Mouse (Mus musculus) forebrain, embryonic 10.5 days (tissue): ENCODE measurements around the gene Plpp2. TPM values are rescaled to one million over a fixed set of nuclear protein-coding genes. Genes with fewer than 3 reads are reported as not detected.

ENCODE experiments used
- DNase-seq: peaks from one replicate; pipeline ENCODE4 v3.0.0-alpha.2; 2017; ENCODE audit warnings: low spot score; ENCODE audit errors: extremely low spot score
- H3K27ac ChIP-seq: fragments of 300-500 bp; sonication (generic); 2 replicates; pipeline ENCODE4 v1.5.1; 2016; ENCODE audit warnings: mild to moderate bottlenecking
- H3K27me3 ChIP-seq: fragments of 300-500 bp; sonication (generic); 2 replicates; pipeline ENCODE4 v1.6.1; 2016; ENCODE audit warnings: mild to moderate bottlenecking; ENCODE audit not compliant: poor library complexity, severe bottlenecking
- H3K36me3 ChIP-seq: fragments of 300-500 bp; sonication (generic); replicated peaks from 2 replicates; pipeline ENCODE4 v1.6.1; 2016; ENCODE audit warnings: mild to moderate bottlenecking, moderate library complexity
- H3K4me1 ChIP-seq: fragments of 300-500 bp; sonication (generic); 2 replicates; pipeline ENCODE4 v1.6.1; 2016
- H3K4me3 ChIP-seq: fragments of 300-500 bp; sonication (generic); 2 replicates; pipeline ENCODE4 v1.5.1; 2016; ENCODE audit warnings: mild to moderate bottlenecking, moderate library complexity
- H3K9me3 ChIP-seq: fragments of 300-500 bp; sonication (generic); 2 replicates; pipeline ENCODE4 v1.6.1; 2016; ENCODE audit warnings: mild to moderate bottlenecking, moderate library complexity
- WGBS: fragments of 180-500 bp; shearing (Covaris S2); methylation state at CpG from one replicate; pipeline ENCODE4 v1.1.7; 2016; 5-methylcytosine and 5-hydroxymethylcytosine counted together
- polyA plus RNA-seq: library from polyadenylated mRNA; unstranded; fragments of >200 nt; fragmentation: Nextera tagmentation; extraction: Ambion mirVana; gene quantifications from 2 replicates; pipeline ENCODE4 v1.2.1, GENCODE M21; 2016

Plpp2 gene
- 26.0 and 28.8 TPM in 2 replicates for polyA plus RNA-seq

GRCm38 (mm10) chr10:79533126-79533911 is at the start of gene Plpp2:
Gene Plpp2, minus strand, starts transcription at chr10:79533796.
- peaks cover 11% of the 10 kb centered on the region; the same call in 1 of the 2 replicates for H3K27me3 ChIP-seq
- peak; percentile 84 for DNase-seq
- WGBS = under 1% methylated on average over 52 of the region's 52 CpGs
- peak within 1 kb of the TSS; percentile 84 for H3K27ac ChIP-seq
- no peaks in the 10 kb centered on the region for H3K9me3 ChIP-seq
- peaks cover 27% of the 10 kb centered on the region for H3K4me1 ChIP-seq
- peaks cover 26% of the 10 kb centered on the region for H3K36me3 ChIP-seq
- peak within 1 kb of the TSS; percentile 69 for H3K4me3 ChIP-seq

- whole genome bisulfite sequencing = 88% methylated on average over 8 of the region's 8 CpGs
- no peaks in the 10 kb centered on the region; the same call in 1 of the 2 replicates for H3K9me3 ChIP-seq
- peaks cover 12% of the 10 kb centered on the region for H3K4me1 ChIP-seq
- DNase-seq = no peak
- H3K4me3 ChIP-seq = no peak overlapping the region
- no peaks in the 10 kb centered on the region for H3K36me3 ChIP-seq
- H3K27ac ChIP-seq = no peak overlapping the region
- peaks cover 18% of the 10 kb centered on the region for H3K27me3 ChIP-seq
These were observed 47.9 kb upstream of the Plpp2 start for GRCm38 (mm10) chr10:79581501-79581900.

GRCm38 (mm10) chr10:79580811-79581210 is 47.2 kb upstream of the Plpp2 start:
- DNase-seq = peak; percentile 58

GRCm38 (mm10) chr10:79580356-79580755 is 46.8 kb upstream of the Plpp2 start:
- Histone ChIP-seq H3K4me1 (peaks cover 12% of the 10 kb centered on the region), H3K4me3 (no peak overlapping the region), H3K27ac (no peak overlapping the region), H3K36me3 (no peaks in the 10 kb centered on the region), H3K27me3 (peaks cover 18% of the 10 kb centered on the region), H3K9me3 (no peaks in the 10 kb centered on the region; the same call in 1 of the 2 replicates)
- DNase-seq = no peak
- WGBS = 66% methylated on average over 7 of the region's 7 CpGs

More at GRCm38 (mm10) chr10:79580811-79581210, 47.2 kb upstream of the Plpp2 start:
- H3K4me3 ChIP-seq = no peak overlapping the region
- peaks cover 18% of the 10 kb centered on the region for H3K27me3 ChIP-seq
- no peak overlapping the region for H3K27ac ChIP-seq
- no peaks in the 10 kb centered on the region for H3K36me3 ChIP-seq
- peaks cover 12% of the 10 kb centered on the region for H3K4me1 ChIP-seq
- no peaks in the 10 kb centered on the region; the same call in 1 of the 2 replicates for H3K9me3 ChIP-seq
- WGBS = 41% methylated on average over 6 of the region's 6 CpGs

- Histone ChIP-seq H3K9me3 (no peaks in the 10 kb centered on the region; the same call in 1 of the 2 replicates), H3K4me3 (no peak overlapping the region), H3K36me3 (no peaks in the 10 kb centered on the region), H3K27ac (no peak overlapping the region), H3K27me3 (peaks cover 18% of the 10 kb centered on the region), H3K4me1 (peaks cover 12% of the 10 kb centered on the region)
- DNase-seq = no peak
- 87% methylated on average over 12 of the region's 12 CpGs for WGBS
These were observed 46.2 kb upstream of the Plpp2 start for GRCm38 (mm10) chr10:79579781-79580180.

GRCm38 (mm10) chr10:79578891-79579290 is 45.3 kb upstream of the Plpp2 start:
- Histone ChIP-seq H3K4me3 (no peak overlapping the region), H3K9me3 (no peaks in the 10 kb centered on the region; the same call in 1 of the 2 replicates), H3K4me1 (peaks cover 12% of the 10 kb centered on the region), H3K36me3 (no peaks in the 10 kb centered on the region), H3K27ac (no peak overlapping the region), H3K27me3 (peaks cover 18% of the 10 kb centered on the region)
- 78% methylated on average over 7 of the region's 7 CpGs for WGBS
- DNase-seq = no peak

GRCm38 (mm10) chr10:79578276-79578675 is 44.7 kb upstream of the Plpp2 start:
- H3K27me3 ChIP-seq = peaks cover 18% of the 10 kb centered on the region
- no peaks in the 10 kb centered on the region for H3K36me3 ChIP-seq
- no peak overlapping the region for H3K27ac ChIP-seq

GRCm38 (mm10) chr10:79577376-79577775 is 43.8 kb upstream of the Plpp2 start:
- Histone ChIP-seq H3K4me3 (no peak overlapping the region), H3K4me1 (peaks cover 12% of the 10 kb centered on the region), H3K9me3 (no peaks in the 10 kb centered on the region; the same call in 1 of the 2 replicates), H3K36me3 (no peaks in the 10 kb centered on the region), H3K27me3 (peaks cover 18% of the 10 kb centered on the region), H3K27ac (no peak overlapping the region)
- WGBS = 79% methylated on average over 4 of the region's 4 CpGs
- no peak for DNase-seq

More at GRCm38 (mm10) chr10:79578276-79578675, 44.7 kb upstream of the Plpp2 start:
- no peaks in the 10 kb centered on the region; the same call in 1 of the 2 replicates for H3K9me3 ChIP-seq
- DNase-seq = no peak
- peaks cover 12% of the 10 kb centered on the region for H3K4me1 ChIP-seq
- H3K4me3 ChIP-seq = no peak overlapping the region
- WGBS = 54% methylated on average over 9 of the region's 9 CpGs

- Histone ChIP-seq H3K4me3 (no peak overlapping the region), H3K27me3 (peaks cover 18% of the 10 kb centered on the region), H3K4me1 (peaks cover 12% of the 10 kb centered on the region), H3K36me3 (no peaks in the 10 kb centered on the region), H3K27ac (no peak overlapping the region), H3K9me3 (no peaks in the 10 kb centered on the region; the same call in 1 of the 2 replicates)
- DNase-seq = no peak
- 85% methylated on average over 6 of the region's 6 CpGs for WGBS
These were observed 42.2 kb upstream of the Plpp2 start for GRCm38 (mm10) chr10:79575754-79576153.

GRCm38 (mm10) chr10:79574796-79575195 is 41.2 kb upstream of the Plpp2 start:
- Histone ChIP-seq H3K27ac (no peak overlapping the region), H3K36me3 (no peaks in the 10 kb centered on the region), H3K27me3 (peaks cover 10% of the 10 kb centered on the region; the same call in 1 of the 2 replicates), H3K9me3 (no peaks in the 10 kb centered on the region; the same call in 1 of the 2 replicates), H3K4me3 (no peak overlapping the region), H3K4me1 (peaks cover 12% of the 10 kb centered on the region)
- 96% methylated on average over 6 of the region's 6 CpGs for WGBS
- DNase-seq = no peak

- no peak overlapping the region for H3K4me3 ChIP-seq
- H3K27me3 ChIP-seq = peaks cover 6% of the 10 kb centered on the region; the same call in 1 of the 2 replicates
- H3K9me3 ChIP-seq = no peaks in the 10 kb centered on the region; the same call in 1 of the 2 replicates
- peaks cover 12% of the 10 kb centered on the region for H3K4me1 ChIP-seq
- no peaks in the 10 kb centered on the region for H3K36me3 ChIP-seq
- no peak overlapping the region for H3K27ac ChIP-seq
- DNase-seq = no peak
- WGBS = 89% methylated on average over 8 of the region's 8 CpGs
These were observed 40.8 kb upstream of the Plpp2 start for GRCm38 (mm10) chr10:79574350-79574749.

GRCm38 (mm10) chr10:79573611-79574010 is 40.0 kb upstream of the Plpp2 start:
- H3K27me3 ChIP-seq = no peaks in the 10 kb centered on the region
- 85% methylated on average over 6 of the region's 6 CpGs for WGBS
- no peak overlapping the region for H3K4me3 ChIP-seq
- H3K36me3 ChIP-seq = no peaks in the 10 kb centered on the region
- no peak for DNase-seq
- peaks cover 7% of the 10 kb centered on the region for H3K4me1 ChIP-seq
- no peak overlapping the region for H3K27ac ChIP-seq
- H3K9me3 ChIP-seq = no peaks in the 10 kb centered on the region; the same call in 1 of the 2 replicates

GRCm38 (mm10) chr10:79571314-79571713 is 37.7 kb upstream of the Plpp2 start:
- WGBS = 93% methylated on average over 2 of the region's 2 CpGs
- H3K36me3 ChIP-seq = no peaks in the 10 kb centered on the region

More at GRCm38 (mm10) chr10:79571314-79571713, 37.7 kb upstream of the Plpp2 start:
- Histone ChIP-seq H3K9me3 (peaks cover 7% of the 10 kb centered on the region; the same call in 1 of the 2 replicates), H3K27me3 (no peaks in the 10 kb centered on the region), H3K4me1 (no peaks in the 10 kb centered on the region), H3K4me3 (no peak overlapping the region), H3K27ac (no peak overlapping the region)
- DNase-seq = no peak
